Mouse (Mus musculus): ENCODE measurements at regions not wholly inside any gene's neighbourhood (a gene's known extent, or its start where the extent isn't known, plus 50 kb on each side); places are given as distances from the start of the nearest gene placed in this dataset.
"Not testable (repeated sequence)": the region's sequence is repeated elsewhere in the genome, so short reads cannot be mapped to it uniquely, and the experiment has no call there.

GRCm38 (mm10) chr1:64463715-64464290 lies 68.6 kb upstream of the Creb1 start:
- ATAC-seq (replicated peaks; ENCODE audit: insufficient number of reproducible peaks, low FRiP score, low TSS enrichment, poor library complexity, severe bottlenecking), result no peak

GRCm38 (mm10) chr1:64461616-64462015 lies 70.8 kb upstream of the Creb1 start:
- not testable (repeated sequence) for ATAC-seq (replicated peaks; ENCODE audit: insufficient number of reproducible peaks, low FRiP score, low TSS enrichment, poor library complexity, severe bottlenecking)

- ATAC-seq (replicated peaks; ENCODE audit: insufficient number of reproducible peaks, low FRiP score, low TSS enrichment, poor library complexity, severe bottlenecking), result no peak
These were observed 74.6 kb upstream of the Creb1 start for GRCm38 (mm10) chr1:64457872-64458271.

- ATAC-seq (replicated peaks; ENCODE audit: insufficient number of reproducible peaks, low FRiP score, low TSS enrichment, poor library complexity, severe bottlenecking), result no peak
These were observed 83.3 kb upstream of the Creb1 start for GRCm38 (mm10) chr1:64449141-64449540.

- peak; percentile 72 for ATAC-seq (replicated peaks; ENCODE audit: insufficient number of reproducible peaks, low FRiP score, low TSS enrichment, poor library complexity, severe bottlenecking)
These were observed 84.4 kb upstream of the Creb1 start for GRCm38 (mm10) chr1:64448090-64448489.

- no peak for ATAC-seq (replicated peaks; ENCODE audit: insufficient number of reproducible peaks, low FRiP score, low TSS enrichment, poor library complexity, severe bottlenecking)
These were observed 86.0 kb upstream of the Creb1 start for GRCm38 (mm10) chr1:64446492-64446891.

GRCm38 (mm10) chr1:64445919-64446318 lies 86.5 kb upstream of the Creb1 start:
- no peak for ATAC-seq (replicated peaks; ENCODE audit: insufficient number of reproducible peaks, low FRiP score, low TSS enrichment, poor library complexity, severe bottlenecking)

GRCm38 (mm10) chr1:64443436-64443835 lies 89.0 kb upstream of the Creb1 start:
- ATAC-seq (replicated peaks; ENCODE audit: insufficient number of reproducible peaks, low FRiP score, low TSS enrichment, poor library complexity, severe bottlenecking), result no peak

GRCm38 (mm10) chr1:64442179-64442874 lies 90.1 kb upstream of the Creb1 start:
- no peak for ATAC-seq (replicated peaks; ENCODE audit: insufficient number of reproducible peaks, low FRiP score, low TSS enrichment, poor library complexity, severe bottlenecking)

GRCm38 (mm10) chr1:64423256-64423655 lies 109.2 kb upstream of the Creb1 start:
- ATAC-seq (replicated peaks; ENCODE audit: insufficient number of reproducible peaks, low FRiP score, low TSS enrichment, poor library complexity, severe bottlenecking), result no peak

- ATAC-seq (replicated peaks; ENCODE audit: insufficient number of reproducible peaks, low FRiP score, low TSS enrichment, poor library complexity, severe bottlenecking), result no peak
These were observed 113.9 kb upstream of the Creb1 start for GRCm38 (mm10) chr1:64418567-64418966.

- no peak for ATAC-seq (replicated peaks; ENCODE audit: insufficient number of reproducible peaks, low FRiP score, low TSS enrichment, poor library complexity, severe bottlenecking)
These were observed 116.5 kb upstream of the Creb1 start for GRCm38 (mm10) chr1:64415906-64416305.

- ATAC-seq (replicated peaks; ENCODE audit: insufficient number of reproducible peaks, low FRiP score, low TSS enrichment, poor library complexity, severe bottlenecking), result no peak
These were observed 119.3 kb upstream of the Creb1 start for GRCm38 (mm10) chr1:64413181-64413560.

GRCm38 (mm10) chr1:64412481-64413180 lies 119.8 kb upstream of the Creb1 start:
- no peak for ATAC-seq (replicated peaks; ENCODE audit: insufficient number of reproducible peaks, low FRiP score, low TSS enrichment, poor library complexity, severe bottlenecking)

- ATAC-seq (replicated peaks; ENCODE audit: insufficient number of reproducible peaks, low FRiP score, low TSS enrichment, poor library complexity, severe bottlenecking), result no peak
These were observed 120.5 kb upstream of the Creb1 start for GRCm38 (mm10) chr1:64411851-64412480.

GRCm38 (mm10) chr1:64408807-64409582 lies 123.5 kb upstream of the Creb1 start:
- no peak for ATAC-seq (replicated peaks; ENCODE audit: insufficient number of reproducible peaks, low FRiP score, low TSS enrichment, poor library complexity, severe bottlenecking)

GRCm38 (mm10) chr1:64391525-64391924 lies 140.9 kb upstream of the Creb1 start:
- no peak for ATAC-seq (replicated peaks; ENCODE audit: insufficient number of reproducible peaks, low FRiP score, low TSS enrichment, poor library complexity, severe bottlenecking)

GRCm38 (mm10) chr1:64381264-64381663 lies 151.2 kb upstream of the Creb1 start:
- no peak for ATAC-seq (replicated peaks; ENCODE audit: insufficient number of reproducible peaks, low FRiP score, low TSS enrichment, poor library complexity, severe bottlenecking)

- ATAC-seq (replicated peaks; ENCODE audit: insufficient number of reproducible peaks, low FRiP score, low TSS enrichment, poor library complexity, severe bottlenecking), result not testable (repeated sequence)
These were observed 156.0 kb upstream of the Creb1 start for GRCm38 (mm10) chr1:64376426-64376825.
